Mouse (Mus musculus) forebrain, embryonic 12.5 days (tissue): ENCODE measurements around the gene 0610010K14Rik. TPM values are rescaled to one million over a fixed set of nuclear protein-coding genes. Genes with fewer than 3 reads are reported as not detected.

Experiments
- ATAC-seq: fragments of 200-750 bp; cut with Nextera tagmentation; 2 replicates; pipeline ENCODE4 v1.8.0; 2017; ENCODE audit warnings: moderate TSS enrichment; ENCODE audit not compliant: low FRiP score
- H3K27ac ChIP-seq: fragments of 300-500 bp; sonication (generic); 2 replicates; pipeline ENCODE4 v1.5.1; 2016; ENCODE audit warnings: mild to moderate bottlenecking
- H3K27me3 ChIP-seq: fragments of 300-500 bp; sonication (generic); 2 replicates; pipeline ENCODE4 v1.6.1; 2016; ENCODE audit warnings: mild to moderate bottlenecking
- H3K36me3 ChIP-seq: fragments of 300-500 bp; sonication (generic); replicated peaks from 2 replicates; pipeline ENCODE4 v1.6.1; 2016; ENCODE audit warnings: mild to moderate bottlenecking
- H3K4me1 ChIP-seq: fragments of 300-500 bp; sonication (generic); 2 replicates; pipeline ENCODE4 v1.6.1; 2016
- H3K4me2 ChIP-seq: fragments of 300-500 bp; sonication (generic); 2 replicates; pipeline ENCODE4 v1.6.1; 2016; ENCODE audit warnings: mild to moderate bottlenecking, moderate library complexity
- H3K4me3 ChIP-seq: fragments of 300-500 bp; sonication (generic); replicated peaks from 2 replicates; pipeline ENCODE4 v1.5.1; 2016; ENCODE audit warnings: mild to moderate bottlenecking
- H3K9ac ChIP-seq: fragments of 300-500 bp; sonication (generic); 2 replicates; pipeline ENCODE4 v1.6.1; 2016; ENCODE audit warnings: mild to moderate bottlenecking
- H3K9me3 ChIP-seq: fragments of 300-500 bp; sonication (generic); 2 replicates; pipeline ENCODE4 v1.6.1; 2016
- WGBS: fragments of 180-500 bp; shearing (Covaris S2); methylation state at CpG from one replicate; pipeline ENCODE4 v1.1.7; 2016; 5-methylcytosine and 5-hydroxymethylcytosine counted together
- microRNA counts: library from miRNA; unstranded; fragments of <30 nt; microRNA quantifications from one replicate; lab custom pipeline; 2017
- microRNA-seq: library from miRNA; unstranded; fragments of <30 nt; microRNA quantifications from one replicate; pipeline ENCODE4, GENCODE M21; 2017
- polyA plus RNA-seq: library from polyadenylated mRNA; unstranded; fragments of >200 nt; fragmentation: Nextera tagmentation; extraction: Ambion mirVana; gene quantifications from 2 replicates; pipeline ENCODE4 v1.2.1, GENCODE M21; 2016

Gene 0610010K14Rik
- polyA plus RNA-seq, 1 experiment from 2014 or later: 203 TPM

DNA sequence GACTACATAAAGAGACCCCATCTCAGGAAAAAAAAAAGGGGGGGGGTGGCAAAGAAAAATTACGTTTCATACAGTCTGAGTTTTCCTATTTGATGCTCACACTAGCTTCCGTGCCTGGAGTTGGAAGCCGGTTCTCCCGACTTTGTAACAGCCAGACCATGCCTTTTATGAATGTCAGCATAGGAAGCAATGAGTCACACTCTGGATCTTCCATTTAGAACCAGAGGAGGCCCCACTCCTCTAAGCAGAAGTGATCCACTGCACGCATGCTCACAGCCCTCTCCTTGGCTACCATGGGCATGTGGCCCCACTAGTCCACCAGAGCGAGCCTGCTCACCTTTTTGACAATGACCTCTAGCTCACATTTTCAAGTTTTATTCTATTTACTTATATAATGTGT, 46.5 kb downstream of the 0610010K14Rik start:
- Histone ChIP-seq H3K4me2 (no peak overlapping the region), H3K9ac (no peak overlapping the region), H3K27me3 (no peaks in the 10 kb centered on the region), H3K4me1 (no peaks in the 10 kb centered on the region), H3K4me3 (no peak overlapping the region), H3K27ac (no peak overlapping the region), H3K36me3 (no peaks in the 10 kb centered on the region), H3K9me3 (no peaks in the 10 kb centered on the region)
- ATAC-seq: no peak
- WGBS: 83% methylated on average over 6 of the region's 6 CpGs

DNA sequence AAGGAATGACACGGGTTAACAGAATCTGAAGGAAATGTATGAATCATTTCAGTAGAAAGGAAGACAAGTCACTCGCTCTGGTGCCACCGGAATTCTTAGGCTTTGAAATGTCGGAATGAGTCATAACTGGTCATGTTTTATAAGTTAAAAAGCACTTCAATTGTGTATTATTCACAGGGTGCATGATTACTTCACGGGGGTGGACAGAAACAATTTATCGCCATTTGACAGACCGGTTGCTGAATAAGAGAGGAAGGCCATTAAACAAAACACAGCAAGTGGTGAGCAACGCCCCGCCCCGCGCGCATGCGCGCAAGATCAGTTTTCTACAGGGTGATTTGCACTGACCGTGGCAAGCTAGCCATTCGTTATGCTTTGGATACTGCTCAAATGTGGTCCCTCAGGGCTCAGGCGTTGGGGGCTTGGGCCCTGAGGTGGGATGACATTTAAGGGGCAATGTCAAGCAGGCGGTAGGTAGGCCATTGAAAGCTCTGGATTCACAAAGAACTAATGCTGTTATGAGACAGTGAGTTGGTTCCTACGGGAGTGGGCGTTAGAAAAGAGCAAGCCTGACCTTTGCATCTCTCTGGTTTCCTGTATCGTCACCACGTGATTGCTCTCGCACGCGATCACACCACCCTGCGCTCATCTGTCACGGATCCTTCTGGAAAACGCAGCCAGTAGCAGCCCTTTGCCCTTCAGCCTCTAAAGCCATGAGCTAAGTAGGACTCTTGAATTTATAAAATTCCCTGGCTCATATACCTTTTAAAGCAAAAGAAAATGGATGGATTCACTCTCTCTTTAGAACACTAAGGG, 48.2 kb downstream of the 0610010K14Rik start:
- no peak for ATAC-seq
- H3K27me3 ChIP-seq: no peaks in the 10 kb centered on the region
- no peaks in the 10 kb centered on the region for H3K4me1 ChIP-seq
- no peak overlapping the region for H3K27ac ChIP-seq
- H3K4me2 ChIP-seq: no peak overlapping the region
- no peak overlapping the region for H3K9ac ChIP-seq
- no peak overlapping the region for H3K4me3 ChIP-seq
- H3K9me3 ChIP-seq: no peaks in the 10 kb centered on the region
- no peaks in the 10 kb centered on the region for H3K36me3 ChIP-seq
- 88% methylated on average over 28 of the region's 28 CpGs for WGBS

MicroRNAs within 50 kb of the gene (microRNA counts, 519-probe panel; counts per million panel counts)
- microRNA mmu-miR-195 (lab: Ali Mortazavi, UCI) (not detected), microRNA mmu-miR-497 (lab: Ali Mortazavi, UCI) (not detected)

Small RNA genes lying within 50 kb of the gene (microRNA-seq; reads per million reads assigned to microRNA genes)
- gene Mir195a (370 reads per million, percentile 65 among the genes with 10 or more reads in this experiment), gene Mir497 (not detected), gene Mir497b (not detected)

Other genes starting within 250 kb of the 0610010K14Rik start
- 527 and 539 TPM in 2 replicates for gene Gabarap, start 246.8 kb downstream of the 0610010K14Rik start, polyA plus RNA-seq
- gene Phf23, start 242.1 kb downstream of the 0610010K14Rik start, polyA plus RNA-seq: 91.3 and 99.1 TPM in 2 replicates
- gene Dvl2, start 237.3 kb downstream of the 0610010K14Rik start, polyA plus RNA-seq: 45.2 and 46.6 TPM in 2 replicates
- gene Acadvl, start 222.5 kb downstream of the 0610010K14Rik start, polyA plus RNA-seq: 43.5 and 48.4 TPM in 2 replicates
- 20.3 and 24.9 TPM in 2 replicates for gene Dlg4, start 221.0 kb downstream of the 0610010K14Rik start, polyA plus RNA-seq
- gene Asgr1, start 183.8 kb downstream of the 0610010K14Rik start, polyA plus RNA-seq: 0.63 and 0.75 TPM in 2 replicates
- gene Asgr2, start 145.3 kb downstream of the 0610010K14Rik start, polyA plus RNA-seq: not detected in 2 replicates
- not detected in 2 replicates for gene Mgl2, start 107.6 kb downstream of the 0610010K14Rik start, polyA plus RNA-seq
- 0.17 and 0.33 TPM in 2 replicates for gene Clec10a, start 81.7 kb downstream of the 0610010K14Rik start, polyA plus RNA-seq
- 1.5 and 2.5 TPM in 2 replicates for gene Slc16a11, start 25.2 kb downstream of the 0610010K14Rik start, polyA plus RNA-seq
- gene Slc16a13, start 16.9 kb downstream of the 0610010K14Rik start, polyA plus RNA-seq: 14.3 and 14.4 TPM in 2 replicates
- 5.7 and 5.9 TPM in 2 replicates for gene Bcl6b, start 8.1 kb downstream of the 0610010K14Rik start, polyA plus RNA-seq
- 9.4 and 11.2 TPM in 2 replicates for gene Gm21988, start 1.9 kb upstream of the 0610010K14Rik start, polyA plus RNA-seq
- 151 and 152 TPM in 2 replicates for gene Rnasek, start 1.9 kb upstream of the 0610010K14Rik start, polyA plus RNA-seq
- 1.3 and 1.6 TPM in 2 replicates for gene Alox12, start 17.4 kb upstream of the 0610010K14Rik start, polyA plus RNA-seq
- not detected in 2 replicates for gene Alox12e, start 84.7 kb upstream of the 0610010K14Rik start, polyA plus RNA-seq
- gene Alox15, start 114.1 kb upstream of the 0610010K14Rik start, polyA plus RNA-seq: 0.08 and 0.34 TPM in 2 replicates
- gene Pelp1, start 172.1 kb upstream of the 0610010K14Rik start, polyA plus RNA-seq: 40.3 and 46.2 TPM in 2 replicates
- gene Arrb2, start 194.7 kb upstream of the 0610010K14Rik start, polyA plus RNA-seq: 36.9 and 40.5 TPM in 2 replicates
- gene Med11, start 214.0 kb upstream of the 0610010K14Rik start, polyA plus RNA-seq: 32.1 and 32.5 TPM in 2 replicates
- 0.35 and 0.43 TPM in 2 replicates for gene Zmynd15, start 221.5 kb upstream of the 0610010K14Rik start, polyA plus RNA-seq
- gene Cxcl16, start 222.1 kb upstream of the 0610010K14Rik start, polyA plus RNA-seq: 0.74 and 1.0 TPM in 2 replicates